In genomic region chr5:77430049-77430448, GRCm38 (mm10) we compare ENCODE assay signal across 20 mouse cellular contexts.
"Had no signal": no experiment of that assay in that cellular context is flagged by ENCODE, and none has a peak within 500 bp of the region (broad histone marks: within the 10 kb centered on the region; RNA-seq: fewer than 3 reads in every experiment).

No protein-coding gene starts in this region.

- DNase-seq: lung, adult 18-20 months; lung, embryonic 14.5 days; lung, postnatal 10 days; lung, postnatal 4 days; midbrain, embryonic 14.5 days; retina, postnatal 1 day; right cerebral cortex, adult 18-20 months; right cerebral cortex, postnatal 25 days; right cerebral cortex, postnatal 4 days; spleen, adult 18-20 months; thymus, adult 2 months; thymus, postnatal 25 days; thymus, postnatal 4 days had no signal

- H3K36me3 ChIP-seq: liver, embryonic 12.5 days; midbrain, embryonic 10.5 days; midbrain, embryonic 12.5 days; neural tube, embryonic 12.5 days had no signal

- H3K9ac ChIP-seq: liver, embryonic 12.5 days; liver, embryonic 14.5 days; lung, embryonic 14.5 days; midbrain, embryonic 12.5 days; neural tube, embryonic 12.5 days had no signal

- H3K27ac ChIP-seq: liver, embryonic 12.5 days; liver, embryonic 14.5 days; midbrain, embryonic 10.5 days; midbrain, embryonic 12.5 days; neural tube, embryonic 12.5 days had no signal

- H3K4me1 ChIP-seq: liver, embryonic 12.5 days; midbrain, embryonic 10.5 days; midbrain, embryonic 12.5 days; neural tube, embryonic 12.5 days had no signal

- H3K4me2 ChIP-seq: liver, embryonic 12.5 days; lung, embryonic 14.5 days; midbrain, embryonic 12.5 days; neural tube, embryonic 12.5 days had no signal

- H3K27me3 ChIP-seq: liver, embryonic 12.5 days; neural tube, embryonic 12.5 days had no signal

- H3K4me3 ChIP-seq: liver, embryonic 12.5 days; midbrain, embryonic 10.5 days; midbrain, embryonic 12.5 days; myocyte; neural tube, embryonic 12.5 days had no signal

- ATAC-seq: liver, embryonic 12.5 days; midbrain, embryonic 16.5 days had no signal

- H3K9me3 ChIP-seq: liver, embryonic 12.5 days; midbrain, embryonic 10.5 days; midbrain, embryonic 12.5 days; neural tube, embryonic 12.5 days had no signal
